Mouse (Mus musculus) spleen, adult 18-20 months (tissue): ENCODE results near the gene Gm44790.
A peak's percentile ranks its signal among the peaks of the same experiment; 100 is the strongest.
"Not testable (repeated sequence)": the region's sequence is repeated elsewhere in the genome, so short reads cannot be mapped to it uniquely, and the experiment has no call there.

Source experiments
- DNase-seq, 2 experiments: peaks; one replicate each; pipeline ENCODE4 v3.0.0; 2022; ENCODE audit warnings: mixed read lengths in 2 of 2

Gene Gm44790

DNA sequence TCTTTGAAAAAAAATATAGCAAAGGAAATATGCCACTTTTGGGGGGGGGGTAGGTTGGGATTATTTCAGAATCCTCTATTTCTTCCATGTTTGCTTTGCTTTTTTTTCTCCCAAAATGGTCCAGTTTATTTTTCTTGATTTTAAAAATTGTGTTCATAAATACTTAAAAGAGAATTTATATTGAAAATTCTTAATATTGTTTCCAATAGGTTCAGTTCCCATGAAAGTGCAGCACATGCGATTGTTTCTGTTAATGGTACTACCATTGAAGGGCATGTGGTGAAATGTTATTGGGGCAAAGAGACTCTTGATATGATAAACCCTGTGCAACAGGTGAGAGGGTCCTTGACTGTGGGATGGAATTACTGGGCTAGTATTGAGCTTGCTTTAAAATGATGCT is at the start of gene Gm44790:
TSS of gene Gm44790 (plus strand) at position 301 of the 400 bp plus-strand sequence.
- no peak for DNase-seq

DNA sequence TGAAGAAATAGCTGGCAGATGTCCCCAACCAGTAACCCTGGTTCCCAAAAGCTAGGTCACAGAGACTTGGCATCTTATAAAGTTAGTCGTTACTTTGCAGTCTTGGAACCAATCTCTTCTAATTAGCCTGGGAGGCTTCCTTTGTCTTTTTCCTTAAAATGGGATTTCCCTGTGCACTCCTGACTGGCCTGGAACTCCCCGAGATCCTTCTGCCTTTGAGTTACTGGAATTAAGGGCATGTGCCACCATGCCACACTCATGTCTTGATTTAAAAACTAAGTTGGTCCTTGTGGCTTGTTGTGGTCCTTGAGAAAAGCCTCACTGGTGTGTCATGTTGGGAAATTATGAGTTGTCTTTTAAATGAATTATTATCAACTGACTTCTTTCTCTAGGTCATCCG is 48.1 kb upstream of the Gm44790 start:
- no peak for DNase-seq

DNA sequence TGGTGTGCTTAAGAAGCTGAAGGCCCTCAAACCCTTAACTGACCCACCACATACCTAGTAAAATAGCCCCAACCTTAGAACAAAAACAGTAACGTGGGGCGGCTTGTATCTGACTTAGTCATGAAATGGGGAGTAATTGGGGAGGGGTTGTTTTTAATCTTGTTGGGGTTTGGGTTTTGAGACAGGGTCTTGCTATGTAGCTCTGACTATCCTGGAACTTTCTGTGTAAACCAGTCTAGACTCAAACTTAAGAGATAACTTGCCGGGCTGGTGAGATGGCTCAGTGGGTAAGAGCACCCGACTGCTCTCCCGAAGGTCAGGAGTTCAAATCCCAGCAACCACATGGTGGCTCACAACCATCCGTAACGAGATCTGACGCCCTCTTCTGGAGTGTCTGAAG is 46.3 kb upstream of the Gm44790 start:
- DNase-seq: not testable (repeated sequence)

DNA sequence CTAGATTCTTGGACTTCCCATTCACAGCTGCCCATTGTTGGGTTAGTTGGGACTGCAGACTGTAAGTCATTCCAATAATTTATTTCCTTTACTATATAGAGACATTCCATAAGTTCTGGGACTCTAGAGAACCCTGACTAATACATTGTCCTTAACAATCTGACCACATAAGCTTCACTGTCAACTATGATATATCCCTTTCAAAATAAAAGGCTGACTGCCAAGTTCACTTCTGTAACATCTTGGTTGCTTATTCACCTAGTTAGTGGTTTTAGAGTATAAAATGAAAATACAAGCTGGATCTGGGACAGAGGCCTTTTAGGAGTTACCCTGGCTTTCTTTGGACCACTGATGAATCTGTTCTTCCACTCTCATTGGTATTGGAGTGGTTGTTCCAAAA is 43.9 kb upstream of the Gm44790 start:
- DNase-seq: no peak

DNA sequence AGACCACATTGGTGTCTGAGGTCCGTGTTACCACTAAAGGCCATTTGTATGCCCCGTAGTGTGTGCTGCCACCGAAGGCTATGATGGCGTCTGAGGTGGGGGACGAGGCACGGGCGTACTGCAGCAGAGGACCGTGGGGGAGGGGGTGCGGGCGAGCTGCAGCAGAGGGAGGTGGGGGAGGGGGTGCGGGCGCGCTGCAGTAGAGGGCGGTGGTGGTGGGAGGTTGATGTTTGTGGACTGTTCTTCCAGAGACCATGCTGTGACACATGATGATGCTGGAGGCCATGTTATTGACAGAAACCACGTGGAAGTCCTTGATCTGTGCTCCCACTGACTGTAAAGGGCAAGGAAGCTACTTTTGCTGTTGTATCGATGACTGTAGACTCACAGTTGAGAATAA is 43.1 kb upstream of the Gm44790 start:
- no peak for DNase-seq

DNA sequence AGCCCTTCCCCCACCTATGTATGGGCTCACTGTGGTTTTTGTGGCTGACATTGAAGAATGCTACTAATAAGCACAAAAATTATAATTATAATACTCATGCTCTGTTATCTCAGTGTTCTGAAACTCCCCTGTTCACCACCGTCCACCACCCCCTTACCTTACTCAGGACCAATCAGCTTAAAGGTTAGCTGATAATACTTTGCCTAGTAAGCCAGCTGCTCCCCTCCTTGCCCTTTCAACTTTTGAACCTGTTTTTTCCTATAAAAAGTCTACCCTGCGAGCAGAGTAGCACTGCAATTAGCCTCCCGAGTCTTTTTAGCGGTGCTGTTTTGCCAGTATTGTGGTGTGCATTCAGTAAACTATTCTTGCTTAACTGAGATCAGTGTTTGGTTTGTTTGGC is 41.8 kb upstream of the Gm44790 start:
- DNase-seq: no peak

DNA sequence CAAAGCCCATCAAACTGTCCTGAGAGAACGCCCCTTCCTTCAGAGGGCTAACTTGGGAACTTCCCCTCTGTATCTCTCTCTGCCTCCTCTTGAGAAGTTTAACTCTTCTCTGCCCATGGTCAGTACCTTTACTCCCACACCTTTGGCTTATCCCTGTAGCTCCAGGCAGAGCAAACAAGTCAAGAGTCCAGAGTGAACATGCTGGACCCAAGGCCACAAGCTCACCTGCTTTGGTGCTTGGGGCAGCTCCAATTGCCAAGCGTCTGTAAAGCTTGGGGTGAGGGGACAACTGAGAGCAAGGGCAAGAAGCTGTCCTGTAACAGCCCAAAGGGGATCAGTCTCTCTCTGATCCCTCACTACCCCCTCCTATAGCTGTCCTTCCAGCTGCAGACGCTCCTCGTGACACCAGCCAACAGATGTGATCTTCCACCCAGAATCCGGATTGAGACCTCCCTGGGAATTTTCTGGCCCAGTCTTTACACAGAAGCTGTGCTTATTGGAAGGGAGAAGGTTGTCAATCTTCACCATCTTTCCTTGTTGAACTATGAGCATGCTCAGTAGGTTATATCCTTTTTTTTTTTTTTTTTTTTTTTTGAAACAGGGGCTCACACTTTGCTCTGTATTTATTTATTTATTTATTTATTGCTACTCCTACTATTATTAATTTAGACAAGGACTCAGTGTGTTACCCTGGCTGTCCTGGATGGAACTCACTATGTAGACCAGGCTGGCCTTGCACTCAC is 40.9 kb upstream of the Gm44790 start:
- no peak for DNase-seq

DNA sequence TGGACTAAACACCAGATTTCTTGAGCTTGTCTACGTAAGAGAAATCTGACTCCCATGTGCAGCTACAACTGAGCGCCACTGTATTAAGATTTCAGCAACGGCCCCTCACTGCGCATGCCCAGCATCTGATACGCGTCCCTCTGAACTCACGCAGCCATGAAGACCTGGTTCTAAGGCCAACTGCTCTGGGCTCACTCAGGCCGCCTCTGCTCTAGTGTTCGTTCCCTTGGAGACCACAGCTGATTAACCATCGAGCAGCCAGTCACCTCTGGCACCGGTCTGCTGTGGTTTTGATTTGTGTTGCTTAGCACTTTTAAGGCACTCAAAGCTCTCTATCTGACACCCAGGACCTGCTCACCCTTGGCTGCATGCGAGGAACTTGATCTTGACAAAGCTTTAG is 39.1 kb upstream of the Gm44790 start:
- no peak for DNase-seq

DNA sequence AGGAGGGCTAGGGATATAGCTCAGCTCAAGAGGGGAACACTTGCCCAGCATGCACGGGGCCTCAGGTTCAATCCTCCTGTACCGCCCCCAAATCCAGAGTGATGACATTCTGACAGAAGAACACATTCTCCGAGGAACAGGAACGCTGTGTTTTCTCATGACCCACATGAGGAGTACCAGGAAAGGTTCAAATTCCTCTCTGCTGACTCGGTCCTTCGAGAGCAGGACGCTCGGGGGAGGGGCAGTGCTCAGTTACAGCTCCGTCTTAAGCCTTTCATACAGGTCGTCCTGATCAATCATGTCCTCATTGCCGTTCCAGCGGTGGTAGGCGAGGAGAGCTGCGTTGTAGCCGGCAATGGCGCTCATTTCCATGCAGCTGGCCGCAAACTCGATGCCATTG is 38.0 kb upstream of the Gm44790 start:
- no peak for DNase-seq

DNA sequence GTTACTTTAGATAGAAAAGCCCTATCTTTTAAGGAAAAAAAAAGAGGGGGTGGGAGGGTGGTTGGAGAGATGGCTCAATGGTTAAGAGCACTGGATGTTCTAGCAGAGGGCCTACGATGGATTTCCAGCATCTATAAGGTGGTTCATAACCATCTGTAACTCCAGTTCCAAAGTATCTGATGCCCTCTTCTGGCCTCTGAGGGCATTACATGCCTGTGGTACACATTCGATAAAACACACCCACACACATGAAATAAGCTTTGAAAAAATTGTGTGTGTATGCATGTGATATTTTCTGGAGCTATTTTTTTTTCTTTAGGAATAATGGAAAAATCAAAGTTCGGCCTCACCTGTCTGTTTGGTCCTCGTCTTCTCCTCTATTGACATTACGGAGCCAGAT is 35.1 kb upstream of the Gm44790 start:
- DNase-seq: no peak

DNA sequence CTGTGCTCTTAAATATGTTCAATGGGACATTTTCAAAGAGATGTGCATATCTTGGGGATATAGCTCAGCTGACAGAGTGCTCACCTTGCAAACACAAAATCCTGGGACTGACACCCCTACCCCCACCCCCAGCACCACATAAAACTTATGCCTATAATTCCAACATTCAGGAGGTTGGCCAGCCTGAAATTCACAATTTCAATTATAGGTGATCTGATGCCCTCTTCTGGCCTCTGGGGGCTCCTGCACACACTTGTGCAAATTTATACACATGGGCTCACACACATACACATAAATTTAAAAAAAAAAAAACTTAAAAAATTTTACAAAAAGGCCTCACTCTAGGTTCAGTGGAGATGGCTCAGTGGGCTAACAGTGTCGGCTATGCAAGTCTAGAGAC is 33.3 kb upstream of the Gm44790 start:
- DNase-seq: no peak

DNA sequence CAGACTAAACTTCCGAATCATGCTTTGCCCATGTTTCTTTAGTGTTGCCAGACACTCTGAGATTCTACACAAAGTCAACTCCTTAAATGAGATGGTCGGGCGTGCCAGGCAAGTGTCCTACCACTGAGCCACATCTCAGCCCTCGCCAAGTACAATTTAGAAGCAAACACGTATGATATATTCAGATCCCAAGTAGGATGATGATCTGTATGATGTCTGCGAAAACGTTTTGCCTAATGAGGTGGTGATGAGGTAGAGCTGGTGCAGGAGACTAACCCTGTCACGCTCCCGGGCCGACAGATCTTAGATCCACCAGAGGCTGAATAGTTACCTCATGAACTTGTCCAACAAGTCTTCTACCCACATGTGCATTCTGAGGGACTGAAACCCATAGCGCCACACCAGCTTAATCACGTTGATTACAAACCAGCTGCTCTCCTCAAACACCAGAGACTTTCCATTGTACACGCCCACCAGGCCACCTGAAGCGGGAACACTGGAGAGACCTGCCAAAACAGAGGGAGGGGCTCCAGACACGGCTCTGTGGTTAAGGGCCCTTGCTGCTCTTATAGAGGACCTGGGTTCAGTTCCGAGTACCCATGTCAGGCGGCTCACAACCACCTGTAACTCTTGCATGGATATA is 32.3 kb upstream of the Gm44790 start:
- DNase-seq: no peak

DNA sequence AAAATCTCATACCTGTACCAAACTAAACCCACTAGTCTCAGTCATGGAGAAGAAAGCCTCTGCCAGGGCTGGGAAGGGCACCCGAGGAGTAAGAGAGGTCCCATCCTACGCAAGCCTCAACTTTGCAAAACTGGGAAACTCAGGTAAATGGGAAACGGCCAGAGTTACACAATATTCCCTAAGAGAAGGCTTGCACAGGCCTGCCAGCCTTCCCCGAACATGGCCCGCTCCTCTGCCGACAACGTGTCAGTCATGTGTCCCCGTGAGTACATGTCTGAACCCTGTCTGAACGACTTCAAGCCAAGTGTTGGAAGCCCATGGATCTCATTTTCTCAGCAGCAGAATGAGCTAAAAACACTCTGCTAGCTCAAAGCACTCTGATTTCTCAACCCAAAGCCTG is 31.4 kb upstream of the Gm44790 start:
- no peak for DNase-seq

DNA sequence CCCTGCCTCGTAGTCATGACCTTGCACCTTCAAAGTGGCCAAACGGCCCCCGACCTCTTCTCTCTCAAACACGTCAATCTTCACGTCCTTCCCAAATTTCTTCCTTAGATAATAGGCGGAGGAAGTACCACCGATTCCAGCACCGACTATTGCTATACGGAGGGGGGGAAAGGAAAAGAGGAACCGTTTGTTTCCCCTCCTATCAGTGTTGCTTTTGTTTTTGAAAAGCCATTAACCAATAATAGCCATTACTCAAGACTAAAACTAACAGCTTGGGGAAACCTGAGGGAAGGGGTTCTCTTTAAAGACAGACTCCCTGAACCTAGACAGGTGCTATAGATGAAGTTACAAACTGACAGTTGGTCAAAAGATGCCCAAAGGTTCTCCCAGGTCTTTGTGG is 30.5 kb upstream of the Gm44790 start:
- DNase-seq: no peak

DNA sequence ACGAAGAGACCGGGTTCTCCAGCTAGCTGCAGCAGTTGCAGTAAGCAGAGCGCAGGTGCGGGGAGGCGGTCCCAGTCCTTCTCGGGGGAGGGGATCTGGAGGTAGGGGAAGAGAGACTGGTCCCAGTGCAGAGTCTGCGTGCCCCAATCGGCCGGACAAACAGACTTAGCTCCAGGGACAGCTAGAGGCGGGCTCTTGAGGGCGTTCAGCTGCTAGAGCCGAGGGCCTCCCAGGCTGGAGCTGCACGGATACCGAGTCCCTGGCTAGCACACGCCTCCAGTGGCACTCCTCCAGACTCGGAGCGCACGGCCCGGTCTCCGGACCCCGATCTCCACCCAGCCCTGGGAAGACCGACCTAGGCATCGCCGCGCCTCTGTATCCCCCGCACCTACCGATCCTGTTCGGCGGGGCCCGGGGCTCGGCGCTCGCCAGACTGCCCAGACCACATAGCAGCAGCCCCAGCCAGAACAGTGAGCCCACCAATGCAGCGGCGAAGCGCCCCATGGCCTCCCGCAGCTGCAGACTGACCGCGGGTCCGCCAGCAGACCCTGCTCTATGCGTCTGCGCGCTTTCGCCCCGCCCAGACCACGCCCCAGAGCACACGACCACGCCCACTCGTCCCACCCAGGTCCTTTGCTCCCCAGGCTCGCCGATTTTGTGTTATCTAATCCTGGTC is 29.7 kb upstream of the Gm44790 start, which contains the start of gene Pcyox1:
TSS of gene Pcyox1 (minus strand) at position 574 of the 676 bp plus-strand sequence.
- DNase-seq: peak; percentile 75 to 91

DNA sequence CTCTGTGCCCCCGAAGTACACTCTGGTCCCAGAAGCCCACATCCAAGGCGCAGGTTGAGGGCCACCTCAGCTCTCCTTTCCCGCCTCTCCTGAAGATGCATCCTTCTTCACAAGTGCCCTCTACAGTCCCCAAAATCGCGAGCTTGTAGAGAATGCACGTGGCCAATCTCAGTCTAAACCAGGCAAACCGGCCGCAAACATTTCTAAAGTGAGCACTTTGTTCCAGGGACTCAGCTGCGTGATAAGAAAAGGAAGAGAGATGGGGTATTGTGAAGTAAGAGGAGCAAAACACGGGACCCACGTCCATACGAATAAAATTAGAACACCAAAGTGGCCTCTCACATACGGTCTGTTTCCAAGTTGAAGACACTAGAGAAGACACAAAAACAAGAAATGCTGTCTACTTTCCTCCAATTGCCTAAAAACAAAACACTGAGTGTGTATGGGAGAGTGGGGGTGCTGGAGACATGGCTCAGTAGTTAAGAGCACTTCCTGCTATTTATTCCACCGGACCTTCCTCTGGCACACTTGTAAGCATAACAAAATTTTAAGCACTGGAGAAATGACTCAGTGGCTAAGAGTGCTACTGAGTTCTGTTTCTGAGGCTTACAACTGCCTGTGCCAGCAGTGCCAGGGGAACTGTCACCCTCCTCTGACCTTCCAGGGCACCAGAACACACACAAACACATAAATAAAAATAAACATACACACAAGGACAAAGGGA is 29.0 kb upstream of the Gm44790 start:
- no peak for DNase-seq

DNA sequence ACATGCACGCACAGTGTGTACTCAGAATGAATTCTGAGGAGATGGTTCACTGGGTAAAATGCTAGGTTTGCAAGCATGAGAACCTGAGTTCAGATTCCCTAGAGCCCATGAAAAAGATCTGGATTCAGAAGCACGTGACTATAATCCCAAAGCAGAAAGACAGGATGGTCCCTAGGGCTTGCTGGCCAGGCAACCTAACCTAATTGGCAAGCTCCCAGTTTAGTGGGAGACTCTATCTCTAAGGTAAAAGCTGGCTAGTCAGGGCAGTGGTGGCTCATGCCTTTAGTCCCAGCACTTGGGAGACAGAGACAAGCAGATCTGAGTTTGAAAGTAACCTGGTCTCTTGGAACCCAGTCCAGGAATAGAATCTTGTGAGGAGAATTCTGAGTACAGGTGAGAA is 27.5 kb upstream of the Gm44790 start:
- no peak for DNase-seq

DNA sequence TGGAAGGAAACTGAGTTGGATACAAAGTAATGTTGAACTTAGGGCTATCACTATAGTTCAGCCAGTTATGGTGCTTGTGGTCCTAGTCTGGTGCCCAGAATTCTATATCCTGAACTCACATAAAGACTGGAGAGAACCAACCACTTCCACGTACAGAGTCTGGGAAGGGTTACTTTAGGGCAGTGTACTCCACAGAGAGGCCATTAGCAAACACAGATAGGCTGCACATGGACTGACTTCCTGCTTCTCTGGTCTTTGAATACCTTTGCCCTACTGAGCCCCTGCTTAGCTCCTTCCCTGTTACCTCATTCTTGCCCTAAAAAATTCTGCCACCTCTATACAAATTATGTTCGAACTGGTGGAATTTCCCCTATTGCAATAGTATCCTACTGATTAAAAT is 26.5 kb upstream of the Gm44790 start:
- DNase-seq: no peak

DNA sequence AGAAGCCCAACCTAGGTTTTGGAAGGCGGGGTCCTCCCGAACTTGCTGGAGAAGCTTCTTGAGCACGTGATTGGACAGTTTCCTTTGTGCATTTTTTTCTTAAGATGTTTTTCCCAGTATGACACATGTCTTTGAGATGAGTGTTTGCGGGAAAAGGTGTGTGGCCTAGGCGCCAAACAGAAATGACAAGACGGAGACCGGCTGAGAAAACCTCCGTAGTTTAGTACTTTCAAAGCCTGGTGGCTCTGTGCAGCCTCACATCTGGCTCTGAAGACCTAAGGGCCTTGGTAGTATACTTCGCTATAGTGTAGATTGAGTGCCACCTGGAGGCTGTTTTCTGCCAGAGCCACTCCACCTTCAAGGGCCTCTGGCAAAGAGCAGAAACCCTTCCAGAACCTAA is 25.5 kb upstream of the Gm44790 start:
- DNase-seq: peak; percentile 59 to 77

DNA sequence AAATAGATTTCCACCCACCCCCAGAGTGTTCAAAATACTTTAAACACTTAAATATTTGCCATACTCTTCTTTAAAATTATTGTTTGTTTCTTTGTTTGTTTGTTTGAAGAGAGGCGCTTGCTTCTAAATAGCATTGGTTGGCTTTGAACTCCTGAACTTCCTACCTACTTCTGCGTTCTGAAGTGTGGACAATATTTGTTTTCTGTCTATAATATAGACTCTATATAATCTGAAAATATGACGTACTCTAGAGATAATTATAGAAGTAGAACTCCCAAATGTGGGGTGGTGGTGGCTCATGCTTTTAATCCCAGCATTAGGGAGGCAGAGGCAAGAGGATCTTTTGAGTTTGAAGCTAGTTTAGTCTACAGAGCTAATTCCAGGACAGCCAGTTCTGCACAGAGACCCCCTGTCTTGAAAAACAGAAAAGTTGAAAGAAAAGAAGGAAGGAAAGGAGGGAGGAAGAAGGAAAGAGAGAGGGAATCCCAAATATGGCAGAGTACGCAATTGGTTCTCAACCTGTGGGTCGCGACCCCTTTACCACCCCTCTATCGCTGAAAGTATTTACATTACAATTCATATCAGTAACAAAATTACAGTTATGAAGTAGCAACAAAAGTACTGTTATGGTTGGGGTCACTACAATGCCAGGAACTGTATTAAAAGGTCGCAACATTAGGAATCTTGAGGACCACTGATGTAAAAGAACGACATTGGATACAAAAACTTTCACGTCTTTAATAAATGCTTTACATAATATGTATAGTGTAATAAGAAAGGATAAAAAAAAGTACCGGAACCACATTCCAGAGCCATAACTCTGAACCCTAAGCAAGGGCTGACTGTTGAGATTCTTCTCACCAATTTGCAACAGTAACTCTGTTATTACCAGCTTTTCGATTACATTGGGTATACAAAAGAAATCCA is 23.5 kb upstream of the Gm44790 start:
- no peak for DNase-seq

DNA sequence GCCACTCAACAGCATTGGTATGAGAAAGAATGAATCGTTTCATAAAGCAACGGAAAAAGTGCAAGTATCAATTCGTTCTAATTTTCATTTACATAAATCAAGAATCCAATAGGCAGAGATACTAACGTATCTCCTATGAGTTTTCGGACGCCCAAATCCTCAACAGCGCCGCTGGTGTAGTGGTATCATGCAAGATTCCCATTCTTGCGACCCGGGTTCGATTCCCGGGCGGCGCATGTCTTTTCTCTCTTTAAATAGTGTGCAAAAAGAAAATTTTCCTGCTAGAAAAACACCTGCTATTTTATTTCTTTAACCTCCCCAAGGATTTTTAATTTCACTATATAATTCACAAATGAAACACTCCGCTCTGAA is 22.7 kb upstream of the Gm44790 start:
- peak in 1 of 2 experiments; percentile 83 for DNase-seq
